Mouse (Mus musculus) right cerebral cortex, postnatal 36 days (tissue): Measurements from ENCODE around the gene Csrnp3.
"Not testable (repeated sequence)": the region's sequence is repeated elsewhere in the genome, so short reads cannot be mapped to it uniquely, and the experiment has no call there.

Experiments
- DNase-seq, 2 experiments: peaks; one replicate each; pipeline ENCODE4 v3.0.0; 2022; ENCODE audit warnings: low spot score in 2 of 2, mixed read lengths in 1 of 2

The Csrnp3 gene

GRCm38 (mm10) chr2:65845551-65845950, at the start of gene Csrnp3:
Csrnp3 (plus strand) TSS chr2:65845767.
- peak; percentile 75 to 79 for DNase-seq

DNA sequence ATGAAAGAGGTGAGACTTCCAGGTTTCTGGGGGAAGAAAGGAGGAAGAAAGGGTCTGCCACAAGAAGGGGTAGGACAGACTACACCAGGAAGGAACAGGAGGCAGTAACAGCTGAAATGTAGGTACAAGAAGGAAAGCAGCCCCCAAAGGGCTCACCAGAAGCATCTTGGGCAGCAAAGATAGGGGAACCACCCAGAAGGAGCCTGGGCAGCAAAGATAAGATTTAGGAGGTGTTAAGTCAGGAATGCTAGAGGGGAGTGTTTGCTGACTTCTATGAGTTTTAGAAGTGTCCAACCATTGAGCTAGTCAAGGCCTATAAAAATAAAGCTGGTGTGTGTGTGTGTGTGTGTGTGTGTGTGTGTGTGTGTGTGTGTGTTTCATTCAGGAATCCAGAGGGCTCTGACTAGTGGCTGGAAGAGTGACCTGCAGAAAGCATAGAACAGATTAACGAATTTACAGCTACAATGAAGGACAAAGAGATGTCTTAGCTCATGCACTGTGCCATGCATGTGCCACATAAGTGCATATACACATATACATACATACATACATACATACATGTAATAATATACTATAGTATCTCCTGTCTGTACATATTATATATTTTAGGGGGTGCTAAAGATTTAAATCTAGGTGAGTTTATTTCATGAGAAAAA, 44.4 kb upstream of the Csrnp3 start:
- no peak for DNase-seq

- DNase-seq, result no peak
Measured at GRCm38 (mm10) chr2:65806556-65806955, 39.0 kb upstream of the Csrnp3 start.

DNA sequence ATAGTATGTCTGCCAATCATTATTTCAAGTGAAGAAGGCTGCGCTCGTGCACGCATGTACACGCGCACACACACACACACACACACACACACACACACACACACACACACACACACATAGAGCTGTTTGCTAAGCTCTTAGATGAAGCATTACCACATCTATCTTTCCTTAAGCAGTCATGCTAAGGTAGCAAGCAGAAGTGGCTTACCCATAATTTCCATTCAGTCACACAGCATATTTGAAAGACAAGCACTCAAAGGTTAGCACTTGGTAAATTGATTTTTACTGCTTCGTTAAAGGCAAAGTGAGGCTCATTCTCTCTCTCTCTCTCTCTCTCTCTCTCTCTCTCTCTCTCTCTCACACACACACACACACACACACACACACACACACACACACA, 34.4 kb upstream of the Csrnp3 start:
- DNase-seq, result not testable (repeated sequence)

DNA sequence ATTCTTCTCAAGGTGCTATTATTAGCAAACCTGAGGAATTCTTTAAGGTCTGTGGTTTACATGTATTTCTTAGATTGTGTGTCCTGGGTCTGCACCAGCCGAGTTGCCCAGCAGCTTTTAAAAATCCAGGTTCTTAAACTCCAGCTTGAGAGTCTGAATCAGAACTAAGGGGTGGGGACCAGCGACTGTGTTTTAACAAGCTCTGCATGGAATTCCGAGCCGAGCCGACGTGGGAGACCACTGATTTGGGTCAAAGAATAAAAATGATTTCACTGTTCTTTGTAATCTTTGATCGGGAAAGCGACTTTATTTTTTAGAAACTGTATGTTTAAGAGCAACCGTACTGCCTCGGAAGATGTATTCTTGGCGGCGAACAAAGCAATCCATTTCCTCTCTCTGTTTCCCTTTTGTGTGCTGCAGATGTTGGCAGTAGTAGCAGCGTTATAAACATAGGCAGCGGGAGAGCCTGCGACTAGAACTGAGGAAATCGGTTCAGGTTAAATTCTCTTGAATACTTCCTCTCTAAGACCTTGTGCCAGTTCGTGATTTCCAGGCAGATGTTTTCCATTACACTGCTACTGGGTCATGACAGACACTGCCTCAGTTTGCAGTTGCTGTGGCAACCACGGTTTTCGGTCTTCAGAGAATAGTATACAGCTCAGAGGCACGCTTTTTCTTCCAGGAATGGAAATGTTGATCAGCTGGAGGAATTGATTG, 27.3 kb upstream of the Csrnp3 start:
- peak in 1 of 2 experiments; percentile 8 for DNase-seq

GRCm38 (mm10) chr2:65820114-65820769, 25.3 kb upstream of the Csrnp3 start:
- DNase-seq, result no peak

DNA sequence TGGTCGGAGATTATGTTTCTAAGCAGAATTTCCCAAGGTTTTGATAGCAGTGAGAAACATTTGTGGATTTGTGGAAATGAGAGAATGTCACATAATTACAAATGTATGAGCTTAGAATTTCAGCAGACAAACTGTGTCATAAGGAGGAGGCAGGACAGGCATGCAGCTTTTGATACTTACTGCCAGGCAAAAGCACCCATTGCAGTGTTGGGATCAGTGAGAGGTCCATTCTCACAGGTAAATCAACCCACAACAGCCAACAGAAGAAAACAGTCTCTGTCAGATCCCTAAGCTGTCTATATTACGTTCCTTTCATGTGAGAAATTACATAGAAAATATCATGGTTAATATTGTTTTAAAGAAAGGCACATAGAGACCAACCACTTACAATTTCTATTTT, 19.3 kb upstream of the Csrnp3 start:
- DNase-seq, result no peak

DNA sequence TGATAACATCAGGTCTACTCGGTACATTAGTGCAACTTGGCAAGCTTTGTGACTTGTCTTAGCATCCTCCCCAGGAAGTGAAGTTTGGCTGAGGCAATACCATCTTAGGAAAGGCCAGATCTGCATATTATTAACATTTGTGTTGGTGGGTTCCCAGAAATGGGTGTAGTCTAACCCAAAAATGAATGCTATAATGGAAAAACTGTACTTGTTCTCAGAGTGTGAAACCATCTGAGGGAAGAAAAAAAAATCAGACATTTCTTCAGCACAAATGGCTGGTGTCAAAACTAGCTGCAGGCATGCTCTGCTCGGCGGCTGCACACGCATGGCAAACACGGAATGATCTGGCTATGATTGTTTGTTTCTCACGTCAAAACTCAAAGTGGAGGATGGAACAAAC, 18.8 kb upstream of the Csrnp3 start:
- DNase-seq, result no peak

- no peak for DNase-seq
Measured at GRCm38 (mm10) chr2:65828699-65829098, 16.9 kb upstream of the Csrnp3 start.

DNA sequence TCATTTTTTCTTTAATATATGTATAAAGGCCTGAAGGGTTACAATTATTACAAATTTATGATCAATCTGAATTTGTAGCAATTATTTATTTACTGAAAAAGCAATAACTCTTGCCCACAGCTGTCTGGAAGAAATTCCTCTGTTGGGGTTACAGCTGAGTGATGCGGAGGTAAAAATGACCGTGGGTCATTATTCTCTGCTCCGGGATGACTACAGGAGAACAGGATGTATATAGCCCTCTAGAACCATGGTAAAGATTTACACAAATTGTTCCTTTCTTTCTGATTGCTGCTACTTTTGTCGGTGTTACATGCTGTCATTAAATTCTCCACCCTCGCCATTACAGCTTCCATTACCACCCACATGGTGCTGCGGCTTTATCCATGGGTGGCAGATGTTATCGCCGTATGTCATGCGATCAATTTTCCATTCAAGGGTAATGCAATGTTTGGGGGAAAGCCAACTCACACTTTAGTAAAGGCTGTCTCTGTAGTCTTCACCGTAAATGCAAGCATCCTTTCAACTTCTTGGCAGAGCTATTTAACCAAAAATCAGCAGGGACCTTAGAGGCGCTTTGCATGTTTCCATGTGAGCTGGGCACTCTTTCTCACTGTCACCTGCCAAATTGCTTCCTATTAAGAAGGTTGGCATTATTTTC, 12.7 kb upstream of the Csrnp3 start:
- no peak for DNase-seq

- DNase-seq, result no peak
Measured at GRCm38 (mm10) chr2:65833421-65833820, 12.1 kb upstream of the Csrnp3 start.

GRCm38 (mm10) chr2:65841606-65842005, 4.0 kb upstream of the Csrnp3 start:
- DNase-seq, result no peak

DNA sequence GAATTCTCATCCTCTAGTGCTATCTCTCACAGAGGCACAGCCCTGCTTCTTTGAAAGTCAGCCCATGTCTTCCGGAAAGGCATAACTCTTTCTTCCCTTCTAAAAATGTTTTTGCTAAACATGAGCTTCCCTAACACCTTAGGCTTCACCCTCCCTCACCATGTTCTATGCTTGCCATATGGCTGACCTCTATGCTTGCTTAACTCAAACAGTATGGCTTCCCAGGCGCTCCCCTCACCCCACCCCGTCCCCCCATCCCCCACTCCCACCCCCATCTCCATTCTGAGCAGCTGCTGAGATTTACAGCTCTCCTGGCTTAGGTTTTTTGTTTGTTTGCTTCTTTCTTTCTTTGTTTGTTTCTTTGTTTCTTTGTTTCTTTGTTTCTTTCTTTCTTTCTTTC, 3.2 kb upstream of the Csrnp3 start:
- no peak for DNase-seq

- no peak for DNase-seq
Measured at GRCm38 (mm10) chr2:65846000-65846755, 611 bp downstream of the Csrnp3 start.

DNA sequence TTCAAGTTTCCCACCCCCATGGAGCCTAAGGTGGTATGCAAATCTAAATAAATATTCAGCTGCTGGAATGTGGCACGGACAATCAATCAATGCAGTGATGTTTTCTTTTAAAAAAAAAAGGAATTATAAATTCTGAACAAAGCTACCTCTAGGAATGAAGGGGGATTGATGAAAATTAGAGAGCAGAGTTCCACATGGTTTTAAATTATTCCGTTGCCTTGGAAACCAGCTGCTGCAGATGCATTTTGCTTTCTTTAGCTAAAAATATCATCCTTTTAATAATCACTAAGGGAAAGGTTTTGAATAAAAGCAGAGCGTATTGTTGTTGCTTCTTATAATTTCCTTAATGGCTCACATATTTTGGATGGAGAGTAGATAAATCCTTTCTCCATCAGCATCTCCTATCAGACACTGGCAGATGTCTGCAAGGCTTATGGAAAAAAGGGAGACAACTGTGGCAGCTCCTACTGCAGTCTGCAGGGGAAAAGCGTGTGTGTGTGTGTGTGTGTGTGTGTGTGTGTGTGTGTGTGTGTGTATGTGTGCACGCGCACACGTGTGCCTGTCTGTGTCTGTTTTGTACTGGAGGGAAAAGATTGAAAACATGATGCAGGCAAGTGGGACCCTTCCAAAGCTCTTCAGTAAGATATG, 2.0 kb downstream of the Csrnp3 start:
- no peak for DNase-seq

- DNase-seq, result no peak
Measured at GRCm38 (mm10) chr2:65848706-65849105, 3.1 kb downstream of the Csrnp3 start.

- DNase-seq, result not testable (repeated sequence)
Measured at GRCm38 (mm10) chr2:65850282-65850681, 4.7 kb downstream of the Csrnp3 start.

- DNase-seq, result no peak
Measured at GRCm38 (mm10) chr2:65856791-65857190, 11.2 kb downstream of the Csrnp3 start.

- DNase-seq, result peak in 1 of 2 experiments; percentile 33
Measured at GRCm38 (mm10) chr2:65859767-65860727, 14.5 kb downstream of the Csrnp3 start.

DNA sequence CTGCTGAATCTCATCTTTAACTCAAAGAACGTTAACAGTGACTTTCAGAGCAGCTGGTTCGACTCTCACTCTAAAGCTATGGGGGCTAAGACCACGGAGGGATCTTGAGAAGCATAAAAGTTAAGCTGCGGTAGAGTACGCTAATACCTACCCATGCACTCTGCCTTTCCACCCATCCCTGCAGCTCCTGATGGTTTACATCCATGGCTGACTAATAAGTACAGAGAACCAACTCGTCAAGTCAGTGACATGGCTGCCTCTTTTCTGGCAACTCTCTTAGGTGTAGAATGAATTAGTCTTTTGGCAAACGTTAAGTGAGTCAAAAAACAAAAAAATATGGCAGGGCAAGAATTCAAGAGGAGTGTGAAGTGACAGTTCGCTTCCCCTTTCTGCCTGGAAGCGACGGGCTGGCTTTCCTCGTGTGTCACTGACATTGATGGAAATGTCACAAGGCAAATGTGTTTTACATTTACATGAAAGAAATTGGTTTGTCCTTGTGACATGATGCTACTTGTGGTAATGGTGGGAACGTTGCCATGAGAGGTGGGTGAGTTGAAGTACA, 19.3 kb downstream of the Csrnp3 start:
- no peak for DNase-seq
